Mouse (Mus musculus): ENCODE data around the gene Whrn. TPM values are rescaled to one million over a fixed set of nuclear protein-coding genes. Genes with fewer than 3 reads are reported as not detected.

Whrn gene
- total RNA-seq, 2 experiments from 2014 or later, result 46.4 TPM

Other genes with a start within 250 kb of the Whrn start
- not detected for gene Orm1, start 151.4 kb downstream of the Whrn start, total RNA-seq (2021)
- not detected for gene Orm3, start 139.8 kb downstream of the Whrn start, total RNA-seq (2021)
- not detected for gene Orm2, start 133.5 kb downstream of the Whrn start, total RNA-seq (2021)
- 1 to 10 TPM; 2.9 to 3.0 TPM for gene Akna, start 92.6 kb downstream of the Whrn start, total RNA-seq (2021)
- gene Atp6v1g1, start 48.8 kb upstream of the Whrn start, total RNA-seq (2021), result 100 to 1,000 TPM; 144 to 147 TPM
- gene Tmem268, start 62.8 kb upstream of the Whrn start, total RNA-seq (2021), result 10 to 100 TPM; 10.8 to 12.2 TPM
- gene Gm11213, start 109.3 kb upstream of the Whrn start, total RNA-seq (2021), result not detected
- gene Tex48, start 126.4 kb upstream of the Whrn start, total RNA-seq (2021), result not detected
- not detected for gene Gm11214, start 167.4 kb upstream of the Whrn start, total RNA-seq (2021)
- under 1 TPM; 0.09 to 0.11 TPM for gene Tnfsf15, start 249.1 kb upstream of the Whrn start, total RNA-seq (2021)